Mouse (Mus musculus) spleen, embryonic (tissue): Measurements from ENCODE around the gene Krt25.

Source experiments
- CTCF ChIA-PET: fragments of 350-600 bp; sonication (Branson Sonifier 250); formaldehyde crosslinking; loops from one replicate; lab custom pipeline; 2022; lab: Charles Lee

Krt25 gene

GRCm38 (mm10) chr11:99281116-99281515 is 41.6 kb downstream of the Krt25 start:
- CTCF ChIA-PET, result no interaction called here

GRCm38 (mm10) chr11:99279986-99280385 is 42.8 kb downstream of the Krt25 start:
- CTCF ChIA-PET, result no interaction called here

- CTCF ChIA-PET, result no interaction called here
Measured at GRCm38 (mm10) chr11:99276786-99277185, 46.0 kb downstream of the Krt25 start.

GRCm38 (mm10) chr11:99275624-99276023 is 47.1 kb downstream of the Krt25 start:
- CTCF ChIA-PET, result interaction anchor here (0.7 kb wide), 1 partner anchor 499 kb away, joined by 3 read pairs; no protein-coding TSS in a partner anchor

- CTCF ChIA-PET, result no interaction called here
Measured at GRCm38 (mm10) chr11:99272721-99273120, 50.0 kb downstream of the Krt25 start.

GRCm38 (mm10) chr11:99269192-99269591 is 53.6 kb downstream of the Krt25 start:
- CTCF ChIA-PET, result no interaction called here

- CTCF ChIA-PET, result no interaction called here
Measured at GRCm38 (mm10) chr11:99265796-99266195, 57.0 kb downstream of the Krt25 start.
